Mouse (Mus musculus) heart, adult 8-10 months (tissue): ENCODE data around the gene Gpr132. TPM values are rescaled to one million over a fixed set of nuclear protein-coding genes. Genes with fewer than 3 reads are reported as not detected.
"Not testable (repeated sequence)": the region's sequence is repeated elsewhere in the genome, so short reads cannot be mapped to it uniquely, and the experiment has no call there.

ENCODE experiments used
- DNase-seq: peaks from one replicate; pipeline ENCODE4 v3.0.0; 2022; ENCODE audit warnings: low spot score
- total RNA-seq, 4 experiments: library from RNA; stranded (reverse); gene quantifications; 2 replicates each; pipeline ENCODE4 v1.2.4; 2022

Gene Gpr132
- total RNA-seq, 4 experiments from 2014 or later = 0.25 to 0.52 (median 0.33) TPM

DNA sequence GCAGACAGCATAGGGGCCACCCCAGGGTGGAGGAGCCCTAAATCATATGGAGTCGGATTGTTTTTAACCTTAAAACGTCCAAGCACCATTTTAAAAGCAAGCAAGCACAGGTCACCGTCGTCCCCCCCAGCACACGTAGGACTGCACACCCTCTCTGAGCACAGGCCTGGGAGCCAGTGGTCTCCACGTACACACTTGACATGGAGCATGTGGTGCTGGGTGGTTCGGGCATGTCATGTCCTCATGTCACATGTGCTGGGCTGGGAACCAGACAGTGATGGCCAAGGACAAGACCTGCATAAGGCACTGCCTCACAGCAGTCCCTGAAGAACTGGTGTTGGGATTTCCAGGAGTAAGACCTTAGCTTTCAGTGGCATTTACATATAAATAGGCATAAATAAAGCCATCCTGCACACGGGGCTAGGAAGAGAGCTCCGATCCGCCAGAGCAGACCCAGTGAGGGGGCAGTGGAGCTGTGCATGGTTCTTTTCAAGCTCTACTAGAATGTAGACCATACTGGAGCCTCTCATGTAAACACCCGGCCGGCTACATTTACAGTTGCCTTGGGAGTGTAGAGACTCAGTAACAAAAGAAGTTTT is 47.5 kb downstream of the Gpr132 start:
- no peak for DNase-seq

DNA sequence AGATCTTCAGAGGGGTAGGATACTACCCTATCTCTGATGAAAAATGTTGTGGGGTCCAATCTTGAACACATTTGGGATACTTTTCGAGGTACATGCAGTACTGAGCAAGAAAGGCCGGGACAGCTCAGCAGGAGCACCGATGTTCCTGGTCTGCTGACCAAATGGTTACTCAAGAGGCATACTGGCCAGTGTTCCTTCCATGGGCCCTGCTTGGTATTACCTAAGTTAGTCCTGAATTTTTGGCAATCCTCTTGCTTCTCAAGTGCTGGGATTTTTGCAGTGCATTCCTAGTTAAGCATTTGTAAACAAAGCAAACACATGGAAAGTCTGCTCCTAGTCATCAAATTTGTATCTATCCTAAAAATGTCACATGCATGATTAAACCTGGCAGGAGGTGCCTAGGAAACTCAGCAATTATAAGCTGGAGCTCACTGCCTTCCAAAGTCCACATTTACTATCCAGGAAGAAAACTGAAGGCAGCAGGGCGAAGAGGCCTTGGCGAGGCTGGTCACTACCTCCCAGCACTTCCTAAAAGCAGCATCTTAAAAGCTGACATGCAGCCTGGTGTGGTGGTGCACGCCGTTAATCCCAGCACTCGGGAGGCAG is 48.9 kb downstream of the Gpr132 start:
- DNase-seq = no peak

DNA sequence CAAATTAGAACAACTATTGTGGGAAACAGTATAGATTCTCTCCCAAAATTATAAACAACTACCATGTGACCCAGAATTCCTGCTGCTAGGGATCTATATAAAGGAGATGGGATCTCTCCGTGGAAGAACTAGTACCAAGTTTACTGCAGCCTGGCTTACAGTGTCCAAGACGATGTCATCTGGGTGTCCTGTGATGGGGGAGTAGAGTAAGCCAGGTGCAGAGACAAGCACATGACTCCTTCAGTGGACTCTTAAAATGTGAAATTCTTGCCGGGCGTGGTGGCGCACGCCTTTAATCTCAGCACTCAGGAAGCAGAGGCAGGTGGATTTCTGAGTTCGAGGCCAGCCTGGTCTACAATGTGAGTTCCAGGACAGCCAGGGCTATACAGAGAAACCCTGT is 51.2 kb downstream of the Gpr132 start:
- not testable (repeated sequence) for DNase-seq

DNA sequence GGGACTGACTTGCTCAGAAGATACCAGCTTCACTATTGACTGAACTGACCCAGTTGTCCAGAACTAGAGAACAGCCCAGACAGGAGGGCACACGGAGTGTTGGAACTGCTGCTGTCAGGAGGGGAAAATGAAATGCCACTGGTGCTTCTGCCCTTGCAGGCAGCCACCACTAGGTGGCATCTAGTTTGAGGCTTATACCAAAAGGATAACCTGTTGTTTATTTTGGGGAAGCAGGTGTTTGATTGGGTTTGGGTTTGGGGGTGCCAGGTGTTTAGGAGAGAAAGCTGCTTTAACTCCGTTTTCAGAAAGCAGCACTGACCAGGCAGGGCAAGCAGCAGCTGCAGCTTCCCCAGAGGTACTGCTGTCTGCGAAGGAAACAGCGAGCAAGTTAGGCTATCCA is 51.7 kb downstream of the Gpr132 start:
- no peak for DNase-seq

DNA sequence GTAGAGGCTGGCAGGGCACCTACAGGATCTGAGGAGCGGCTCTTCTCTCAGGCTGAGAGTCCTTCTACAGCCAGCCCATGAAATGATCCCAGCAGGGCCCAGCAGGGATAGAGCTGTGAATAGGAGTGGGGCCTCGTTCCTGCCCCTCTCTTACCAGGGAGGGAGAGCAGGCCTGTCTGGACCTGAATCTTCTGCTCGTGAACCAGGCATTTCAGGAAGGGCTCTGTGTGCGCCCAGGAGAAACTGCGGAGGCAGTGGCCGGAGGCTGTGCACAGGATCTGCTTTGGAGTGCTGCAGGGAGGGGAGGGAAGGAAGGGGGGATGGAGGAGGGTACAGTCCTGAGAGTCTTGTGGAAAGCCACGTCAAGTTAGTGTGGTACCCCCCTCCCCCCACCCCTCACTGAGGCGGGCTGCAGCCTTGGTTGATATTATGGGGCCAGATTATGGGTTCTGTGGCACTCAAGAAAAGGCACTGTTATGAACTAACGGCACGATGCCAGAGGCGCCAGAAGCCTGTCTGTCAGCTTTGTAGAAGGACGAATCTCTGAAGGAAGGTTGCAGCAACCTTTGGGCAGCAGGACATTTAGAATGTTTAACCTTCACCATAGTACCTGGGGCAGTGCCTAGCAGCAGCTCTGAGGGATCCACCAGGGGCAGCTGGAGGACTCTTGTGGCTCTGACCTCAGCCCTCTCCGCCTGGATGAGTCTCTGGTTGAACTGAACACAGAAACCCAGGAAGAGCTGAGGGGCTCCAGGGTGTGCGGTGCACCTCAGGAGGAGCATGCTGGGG is 53.2 kb downstream of the Gpr132 start:
- DNase-seq = no peak

DNA sequence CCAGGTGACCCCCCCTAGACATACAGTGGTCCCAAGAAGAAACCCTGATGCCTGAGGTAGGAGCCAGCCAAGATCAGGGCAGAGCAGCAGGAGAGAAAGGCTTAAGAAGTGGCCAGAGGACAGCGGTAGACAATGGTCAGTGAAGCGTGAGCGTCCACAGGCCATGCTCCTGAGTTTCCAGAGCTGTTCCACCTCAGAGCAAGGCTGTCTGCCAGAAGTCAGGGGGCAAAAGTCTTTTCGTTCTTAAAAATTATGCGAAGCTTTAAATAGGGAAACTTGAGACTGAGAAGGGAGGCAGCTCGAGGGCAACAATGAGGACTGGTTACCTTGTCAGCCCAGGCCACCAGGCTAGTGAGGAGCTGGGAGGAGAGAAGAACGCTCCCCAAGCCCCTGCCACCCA is 54.7 kb downstream of the Gpr132 start:
- no peak for DNase-seq

DNA sequence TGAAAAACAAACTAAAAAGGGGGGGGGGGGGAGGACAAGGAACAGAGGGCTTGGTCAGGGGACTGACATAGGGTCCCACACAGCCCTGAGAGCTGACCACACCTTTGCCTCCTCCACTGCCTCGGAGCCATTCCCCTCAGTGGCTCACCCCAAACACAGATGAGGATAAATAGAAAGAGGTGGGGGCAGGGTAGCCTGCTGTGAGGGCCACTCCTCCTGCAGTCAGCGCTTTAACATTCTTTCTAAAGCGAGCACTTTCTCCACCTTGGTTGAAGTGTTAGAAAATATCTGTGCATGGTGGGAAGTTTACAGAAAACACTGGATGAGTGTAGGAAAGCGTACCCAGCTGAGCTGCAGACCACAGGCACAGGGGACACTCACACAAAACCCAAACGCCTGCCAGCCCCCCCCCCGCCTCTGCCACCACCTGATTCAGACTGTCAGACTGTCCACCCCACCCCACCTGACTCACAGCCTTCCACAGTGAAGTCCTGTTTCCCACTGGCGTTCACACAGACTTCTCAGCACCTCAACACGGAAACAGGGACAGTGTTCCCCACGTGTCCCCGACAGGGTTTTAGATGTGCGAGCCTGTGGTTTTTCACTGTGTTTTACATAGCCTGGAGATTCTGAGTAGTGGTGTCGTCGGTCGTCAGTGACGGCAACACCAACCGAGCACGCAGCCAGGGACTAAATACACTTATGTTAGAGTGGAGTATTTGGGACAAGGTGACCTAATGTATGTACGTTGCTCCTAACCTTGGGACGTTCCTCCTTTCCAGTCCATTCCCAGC is 57.7 kb downstream of the Gpr132 start:
- no peak for DNase-seq

DNA sequence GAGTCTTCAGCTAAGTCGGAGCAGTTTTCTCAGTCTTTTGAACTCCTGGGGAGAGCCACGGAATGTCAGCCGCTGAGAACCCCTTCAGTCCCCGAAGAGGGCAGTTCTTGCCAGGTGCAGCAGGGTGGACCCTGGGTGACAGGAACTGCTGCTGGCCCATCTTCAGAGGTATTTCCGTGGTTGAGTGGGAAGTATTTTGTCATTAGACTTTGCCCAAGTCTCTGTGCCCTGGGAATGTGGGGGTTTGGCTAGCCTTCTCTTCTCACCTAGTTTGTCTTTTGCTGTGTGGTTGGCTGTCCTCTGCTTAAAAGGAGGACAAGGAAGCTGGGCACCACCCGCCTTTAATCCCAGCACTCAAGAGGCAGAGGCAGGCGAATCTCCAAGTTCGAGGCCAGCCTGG is 58.4 kb downstream of the Gpr132 start:
- DNase-seq = no peak

DNA sequence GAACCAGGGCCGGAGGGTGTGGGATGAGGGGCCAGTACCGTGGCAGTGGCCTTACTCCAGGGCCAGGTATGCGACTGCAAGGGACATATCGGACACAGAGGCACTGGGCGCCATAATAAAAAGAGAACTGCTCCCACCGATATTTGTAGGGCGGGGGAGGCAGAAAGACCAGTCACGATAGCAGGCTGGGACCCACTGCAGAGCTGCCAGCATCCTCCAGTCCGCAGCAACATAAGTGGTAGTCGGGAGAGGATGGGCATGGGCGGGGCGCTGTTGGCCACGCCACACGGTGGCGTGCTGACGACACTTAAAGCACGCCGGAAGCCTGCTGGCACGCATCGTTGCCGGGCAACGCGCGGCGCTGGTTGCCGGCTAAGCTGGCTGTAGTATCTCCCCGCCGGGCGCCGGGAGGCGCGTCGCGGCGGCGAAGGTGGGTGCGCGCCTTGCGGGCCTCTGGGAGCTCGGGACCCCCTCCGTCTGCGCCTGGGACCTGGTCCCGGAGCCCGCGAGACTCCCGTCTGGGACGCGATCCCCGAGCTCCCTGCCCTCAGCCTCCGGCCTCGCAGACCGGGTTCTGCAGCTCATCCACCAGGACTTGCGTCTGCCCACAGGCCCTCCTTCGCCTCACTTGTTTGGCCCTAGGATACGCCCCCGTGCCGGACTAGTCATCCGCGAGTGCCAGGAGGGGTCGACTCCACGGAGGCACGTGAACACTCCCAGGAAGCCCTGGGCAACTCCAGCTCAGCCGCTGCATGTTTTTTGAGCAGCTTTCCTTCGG is 59.3 kb downstream of the Gpr132 start, which contains the start of gene Clba1:
Gene Clba1, plus strand, starts transcription at position 351 of the 778 bp plus-strand sequence.
- DNase-seq = peak; percentile 88

DNA sequence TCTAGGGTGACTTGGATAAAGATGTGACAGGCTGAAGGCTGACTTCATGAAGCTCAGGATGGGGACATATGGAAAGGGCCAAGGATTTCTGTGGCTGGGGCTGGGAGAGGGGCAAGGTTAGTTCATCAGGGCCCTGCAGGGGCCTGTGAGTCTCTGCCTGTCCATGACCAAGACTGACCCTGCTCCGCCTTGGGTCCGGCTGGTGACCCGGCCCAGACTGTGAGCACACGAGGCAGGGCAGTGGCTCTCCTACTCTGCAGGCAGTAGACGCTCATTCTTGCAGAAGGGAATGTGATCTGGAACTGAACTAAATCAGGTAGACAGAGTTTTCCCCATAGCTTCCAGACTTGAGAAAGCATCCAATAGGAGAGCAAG is 59.8 kb downstream of the Gpr132 start:
- DNase-seq = no peak

DNA sequence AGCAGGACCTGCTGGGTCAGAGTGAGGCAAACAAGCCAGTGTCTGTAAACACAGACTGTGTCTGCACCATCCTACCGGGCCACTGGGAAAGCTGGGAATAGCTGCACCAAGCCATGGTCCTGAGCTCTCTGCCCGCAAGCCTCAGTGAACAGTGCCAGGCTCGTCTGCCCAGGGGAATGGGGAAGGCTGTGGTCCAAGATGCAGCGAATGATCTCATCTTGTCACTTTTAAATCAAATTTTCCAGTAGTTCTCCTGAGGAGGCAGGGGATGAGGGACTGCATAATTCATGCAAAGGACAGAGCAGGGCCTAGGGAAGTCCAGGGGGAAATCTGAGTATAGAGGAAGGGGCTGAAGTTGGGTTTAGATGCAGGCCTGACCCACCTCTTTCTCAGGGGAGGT is 60.2 kb downstream of the Gpr132 start:
- DNase-seq = no peak

DNA sequence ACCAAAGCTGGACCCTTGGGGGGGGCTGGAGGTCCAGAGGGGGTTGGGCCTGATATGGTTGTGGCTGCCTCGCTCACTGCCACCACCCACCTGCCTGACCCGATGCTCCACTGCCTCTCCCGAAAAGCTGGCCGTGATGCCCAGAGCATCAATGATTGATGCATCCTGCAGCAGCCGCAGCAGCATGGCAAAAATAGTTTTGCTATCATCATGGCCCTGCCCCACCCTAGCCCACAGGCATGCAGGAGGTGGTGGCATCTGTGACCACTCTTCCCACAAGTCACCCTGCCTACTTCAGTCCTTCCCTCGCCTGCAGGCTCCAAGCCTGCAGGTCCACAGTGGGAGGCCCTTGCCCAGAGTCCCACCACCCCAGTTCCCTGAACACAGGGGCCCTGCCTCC is 62.0 kb downstream of the Gpr132 start:
- DNase-seq = no peak

DNA sequence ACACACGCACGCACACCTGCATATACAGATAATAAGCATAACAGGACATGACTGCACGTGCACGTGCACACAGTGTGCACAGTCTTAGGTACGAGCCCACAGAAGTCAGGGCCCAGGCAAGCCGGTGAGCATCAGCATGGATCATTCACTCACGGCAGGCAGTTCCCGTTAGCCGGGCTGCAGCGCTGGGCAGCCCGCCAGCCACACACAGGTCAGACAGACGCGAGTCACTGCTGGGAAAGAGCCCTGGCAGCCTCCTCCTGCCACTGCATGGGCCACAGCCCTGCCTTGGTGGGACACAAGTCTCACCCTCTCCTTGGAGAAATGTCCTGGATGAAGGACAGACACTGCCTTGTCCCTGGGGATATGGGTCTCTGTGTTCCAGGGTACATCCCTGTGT is 64.0 kb downstream of the Gpr132 start:
- DNase-seq = no peak

DNA sequence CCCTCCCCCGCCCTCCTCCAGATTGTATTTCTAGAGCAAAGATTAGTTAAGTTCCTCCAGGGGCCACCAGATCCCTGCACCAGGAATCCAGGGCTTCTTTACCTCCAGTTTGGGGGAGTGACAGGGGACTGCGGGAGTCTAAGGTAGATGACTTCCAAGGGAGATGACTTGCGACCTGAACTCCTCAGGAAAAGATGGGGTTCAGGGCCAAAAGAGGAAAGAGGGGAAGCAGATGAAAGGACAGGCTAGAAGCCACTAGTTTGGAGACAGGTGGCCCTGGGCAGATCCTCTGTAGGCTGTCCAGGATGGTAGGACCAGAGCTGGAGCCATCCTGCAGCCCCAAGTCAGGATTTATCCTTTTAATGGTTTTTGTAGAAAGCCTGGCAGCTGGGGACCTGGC is 65.1 kb downstream of the Gpr132 start:
- DNase-seq = no peak

DNA sequence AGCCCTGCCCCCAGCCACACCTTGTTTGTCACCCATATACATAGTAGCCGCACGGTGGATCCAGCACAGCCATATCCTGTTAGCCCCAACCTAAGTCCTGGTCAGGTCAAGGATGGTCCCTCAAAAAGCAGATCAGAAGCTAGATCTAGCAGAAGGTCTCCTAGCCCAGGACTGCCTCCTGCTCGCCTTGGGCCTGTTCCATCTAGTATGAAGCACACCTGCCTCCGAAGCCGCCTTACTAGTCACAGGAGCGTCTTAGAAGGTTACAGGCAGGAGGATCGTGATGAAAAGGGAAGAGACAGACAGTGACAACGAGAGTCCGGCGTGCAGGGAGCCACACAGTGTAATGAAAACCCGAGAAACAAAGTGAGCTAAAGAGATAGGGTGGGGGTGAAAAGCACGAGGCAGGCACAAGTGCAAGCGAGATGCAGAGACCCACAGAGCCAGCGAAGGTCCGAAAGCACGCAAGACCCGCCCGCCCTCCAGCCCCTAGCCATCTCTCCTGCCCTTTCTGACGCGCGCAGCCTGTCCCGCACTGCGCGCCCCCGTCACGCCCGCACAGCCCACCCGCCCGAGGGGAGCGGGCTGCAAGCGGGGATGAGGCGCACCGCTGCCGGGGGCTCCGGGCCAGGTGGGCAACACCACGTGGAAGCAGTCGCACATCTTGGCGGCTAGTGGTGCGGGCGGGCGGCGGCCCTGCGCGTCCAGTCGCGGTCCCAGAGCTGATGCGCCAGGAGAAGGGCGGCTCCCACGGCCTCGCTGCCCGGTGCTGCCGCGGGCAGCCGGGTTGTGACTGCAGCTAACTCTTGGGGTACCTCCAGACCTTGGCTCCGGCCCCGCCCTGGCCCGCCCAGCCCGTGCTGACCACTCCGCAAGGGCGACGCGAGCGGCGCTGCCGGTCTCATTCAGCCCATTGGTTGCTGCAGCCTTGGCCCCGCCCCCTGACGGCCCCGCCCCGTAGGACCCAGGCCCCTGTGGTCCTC is 65.9 kb downstream of the Gpr132 start, which contains the start of gene Ahnak2:
Gene Ahnak2, minus strand, starts transcription at position 794 of the 983 bp plus-strand sequence.
- no peak for DNase-seq

Other genes starting within 250 kb of the Gpr132 start
- 100 to 1,000 TPM; 184 to 207 (median 193) TPM for gene Adssl1, start 248.2 kb downstream of the Gpr132 start, total RNA-seq
- gene Siva1, start 223.5 kb downstream of the Gpr132 start, total RNA-seq = 10 to 100 TPM; 28.3 to 35.2 (median 30.0) TPM
- gene Akt1, start 193.3 kb downstream of the Gpr132 start, total RNA-seq = 100 to 1,000 TPM; 161 to 195 (median 179) TPM
- gene Zbtb42, start 189.4 kb downstream of the Gpr132 start, total RNA-seq = 1 to 10 TPM; 4.0 to 5.5 (median 4.9) TPM
- 10 to 100 TPM; 12.3 to 14.7 (median 13.4) TPM for gene Cep170b, start 147.8 kb downstream of the Gpr132 start, total RNA-seq
- gene Pld4, start 107.6 kb downstream of the Gpr132 start, total RNA-seq = 1 to 10 TPM; 3.4 to 8.1 (median 4.3) TPM
- gene Ahnak2, start 65.6 kb downstream of the Gpr132 start, total RNA-seq = 10 to 100 TPM; 19.3 to 24.6 (median 20.6) TPM
- 1 to 10 TPM; 1.8 to 4.3 (median 2.4) TPM for gene Clba1, start 59.3 kb downstream of the Gpr132 start, total RNA-seq
- gene Cdca4, start 38.8 kb downstream of the Gpr132 start, total RNA-seq = 1 to 10 TPM; 5.6 to 6.5 (median 6.2) TPM
- 10 to 100 TPM; 25.1 to 30.4 (median 29.8) TPM for gene Jag2, start 61.5 kb upstream of the Gpr132 start, total RNA-seq
- gene Nudt14, start 73.9 kb upstream of the Gpr132 start, total RNA-seq = 10 to 100 TPM in 1 of 4 experiments, 1 to 10 TPM in 3; 7.0 to 11.7 (median 8.5) TPM
- 10 to 100 TPM; 21.6 to 29.6 (median 26.3) TPM for gene Btbd6, start 108.3 kb upstream of the Gpr132 start, total RNA-seq
- gene Brf1, start 132.5 kb upstream of the Gpr132 start, total RNA-seq = 10 to 100 TPM; 22.9 to 28.1 (median 24.6) TPM
- gene Pacs2, start 146.3 kb upstream of the Gpr132 start, total RNA-seq = 10 to 100 TPM; 30.4 to 38.2 (median 36.1) TPM
- not detected for gene Tex22, start 206.3 kb upstream of the Gpr132 start, total RNA-seq
- 10 to 100 TPM; 45.0 to 47.2 (median 46.1) TPM for gene Mta1, start 230.1 kb upstream of the Gpr132 start, total RNA-seq